Mouse (Mus musculus) urinary bladder, postnatal 10 days (tissue): Measurements from ENCODE around the gene Atrnl1.

ENCODE experiments used
- DNase-seq: peaks from one replicate; pipeline ENCODE4 v3.0.0; 2022; ENCODE audit warnings: low spot score

Atrnl1 gene

GRCm38 (mm10) chr19:58119681-58120173, 508.9 kb downstream of the Atrnl1 start:
- no peak for DNase-seq

- DNase-seq = no peak
These were observed 509.8 kb downstream of the Atrnl1 start for GRCm38 (mm10) chr19:58120661-58121060.

- DNase-seq = no peak
These were observed 510.8 kb downstream of the Atrnl1 start for GRCm38 (mm10) chr19:58121628-58122027.

- DNase-seq = no peak
These were observed 512.8 kb downstream of the Atrnl1 start for GRCm38 (mm10) chr19:58123620-58124019.

GRCm38 (mm10) chr19:58124566-58124965, 513.7 kb downstream of the Atrnl1 start:
- DNase-seq = no peak

- no peak for DNase-seq
These were observed 514.2 kb downstream of the Atrnl1 start for GRCm38 (mm10) chr19:58125010-58125409.

GRCm38 (mm10) chr19:58131896-58132295, 521.1 kb downstream of the Atrnl1 start:
- DNase-seq = no peak

GRCm38 (mm10) chr19:58140191-58140784, 529.5 kb downstream of the Atrnl1 start:
- DNase-seq = no peak

GRCm38 (mm10) chr19:58143853-58144454, 533.1 kb downstream of the Atrnl1 start:
- no peak for DNase-seq

GRCm38 (mm10) chr19:58145521-58145920, 534.7 kb downstream of the Atrnl1 start:
- no peak for DNase-seq

GRCm38 (mm10) chr19:58151257-58151656, 540.4 kb downstream of the Atrnl1 start:
- no peak for DNase-seq

GRCm38 (mm10) chr19:58161569-58161968, 550.7 kb downstream of the Atrnl1 start:
- DNase-seq = no peak

GRCm38 (mm10) chr19:58164896-58165634, 554.2 kb downstream of the Atrnl1 start:
- DNase-seq = no peak

- DNase-seq = no peak
These were observed 554.8 kb downstream of the Atrnl1 start for GRCm38 (mm10) chr19:58165635-58166015.

- no peak for DNase-seq
These were observed 555.3 kb downstream of the Atrnl1 start for GRCm38 (mm10) chr19:58166147-58166546.

GRCm38 (mm10) chr19:58178410-58178809, 567.6 kb downstream of the Atrnl1 start:
- DNase-seq = no peak

- no peak for DNase-seq
These were observed 569.9 kb downstream of the Atrnl1 start for GRCm38 (mm10) chr19:58180773-58181172.
